Mouse (Mus musculus) leukemia stem cell, adult 10-12 weeks (primary cell): ENCODE data around the gene Yif1a. TPM values are rescaled to one million over a fixed set of nuclear protein-coding genes. Genes with fewer than 3 reads are reported as not detected.

Experiments used
- polyA plus RNA-seq: library from polyadenylated mRNA; stranded (reverse); fragments of >175 nt; gene quantifications from 2 replicates; pipeline ENCODE4 v1.2.3, GENCODE M21; 2012; ENCODE audit warnings: low replicate concordance

Gene Yif1a
- 12.3 and 39.3 TPM in 2 replicates for polyA plus RNA-seq

DNA sequence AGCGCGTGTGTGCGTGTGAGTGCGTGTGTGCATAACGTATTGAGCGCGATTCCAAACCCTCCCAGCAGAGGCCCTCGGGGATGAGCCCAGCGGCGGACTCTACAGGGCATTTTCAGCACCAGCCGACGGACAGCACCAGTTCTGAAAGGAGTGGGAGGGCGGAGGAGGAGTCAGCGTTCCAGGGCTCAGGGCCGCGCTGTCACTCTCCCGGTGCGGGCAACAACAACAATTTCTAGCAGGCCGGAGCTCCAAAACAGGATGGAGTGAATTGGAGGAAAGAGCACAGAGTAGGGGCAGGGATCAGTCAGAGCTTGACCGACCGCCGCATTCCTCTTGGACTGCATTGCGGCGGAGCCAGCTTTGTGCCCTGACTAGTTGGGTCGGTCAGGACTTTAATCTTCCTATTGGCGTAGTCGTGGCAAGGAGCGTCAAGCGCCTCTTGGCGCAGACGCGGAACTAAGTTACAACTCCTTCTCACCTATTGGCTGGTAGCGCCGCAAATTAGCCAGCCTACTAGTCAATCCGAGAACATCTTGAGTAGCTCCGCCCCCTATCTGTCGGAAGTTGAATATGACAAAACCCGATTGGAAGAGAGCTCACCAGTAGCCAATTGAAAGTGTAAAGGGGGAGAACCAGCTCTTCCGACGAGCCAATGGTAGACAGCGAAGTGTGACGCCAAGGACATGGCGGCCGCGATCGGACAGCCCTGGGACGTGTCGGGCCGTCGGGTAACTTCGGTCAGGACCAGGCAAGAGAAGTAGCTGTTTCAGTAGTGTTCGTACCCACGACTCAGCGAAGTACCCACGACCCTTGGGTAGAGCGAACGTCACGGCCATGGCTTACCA is at the start of gene Yif1a:
Yif1a (plus strand) TSS at position 655 of the 845 bp plus-strand sequence.

GRCm38 (mm10) chr19:5038709-5039156 is 49.6 kb upstream of the Yif1a start, which contains the start of the genes B4gat1 and AC124502.3:
B4gat1 (plus strand) TSS chr19:5038826.
AC124502.3 (plus strand) TSS chr19:5038891.

DNA sequence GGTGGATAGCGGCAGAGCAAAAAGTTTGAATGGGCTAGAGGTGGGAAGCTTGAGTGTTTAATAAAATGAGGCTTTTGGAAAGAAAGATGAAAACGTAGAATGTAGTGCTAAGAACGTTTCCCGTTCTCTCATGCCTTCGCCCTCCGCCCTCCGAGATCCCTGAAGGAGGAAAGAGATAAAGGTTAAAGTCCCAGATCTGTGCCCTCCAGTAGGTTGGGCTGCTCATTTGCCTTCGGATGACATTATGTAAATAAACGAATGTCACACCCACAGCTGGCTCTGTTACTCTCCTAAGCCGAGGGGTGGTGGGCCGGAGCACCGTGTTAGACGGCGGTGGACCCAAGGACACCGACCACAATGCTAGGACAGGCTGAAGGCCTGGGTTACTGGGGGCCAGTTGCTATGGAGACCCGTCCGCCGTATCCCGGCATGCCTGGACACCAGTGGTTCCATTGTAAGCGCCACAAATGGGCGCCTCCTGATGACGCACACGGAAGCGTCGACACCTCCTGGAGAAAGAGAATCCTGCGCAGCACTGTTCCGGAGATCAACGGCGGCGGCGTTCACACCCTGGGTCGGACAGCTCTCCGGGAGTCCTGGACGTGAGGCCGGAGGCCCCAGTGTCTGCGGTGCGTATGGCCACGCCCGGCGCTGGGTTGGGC is 47.3 kb upstream of the Yif1a start, which contains the start of gene Brms1:
Brms1 (plus strand) TSS at position 493 of the 662 bp plus-strand sequence.

GRCm38 (mm10) chr19:5050047-5050905 is 38.1 kb upstream of the Yif1a start, which contains the start of gene Rin1:
Rin1 (plus strand) TSS chr19:5050481.

DNA sequence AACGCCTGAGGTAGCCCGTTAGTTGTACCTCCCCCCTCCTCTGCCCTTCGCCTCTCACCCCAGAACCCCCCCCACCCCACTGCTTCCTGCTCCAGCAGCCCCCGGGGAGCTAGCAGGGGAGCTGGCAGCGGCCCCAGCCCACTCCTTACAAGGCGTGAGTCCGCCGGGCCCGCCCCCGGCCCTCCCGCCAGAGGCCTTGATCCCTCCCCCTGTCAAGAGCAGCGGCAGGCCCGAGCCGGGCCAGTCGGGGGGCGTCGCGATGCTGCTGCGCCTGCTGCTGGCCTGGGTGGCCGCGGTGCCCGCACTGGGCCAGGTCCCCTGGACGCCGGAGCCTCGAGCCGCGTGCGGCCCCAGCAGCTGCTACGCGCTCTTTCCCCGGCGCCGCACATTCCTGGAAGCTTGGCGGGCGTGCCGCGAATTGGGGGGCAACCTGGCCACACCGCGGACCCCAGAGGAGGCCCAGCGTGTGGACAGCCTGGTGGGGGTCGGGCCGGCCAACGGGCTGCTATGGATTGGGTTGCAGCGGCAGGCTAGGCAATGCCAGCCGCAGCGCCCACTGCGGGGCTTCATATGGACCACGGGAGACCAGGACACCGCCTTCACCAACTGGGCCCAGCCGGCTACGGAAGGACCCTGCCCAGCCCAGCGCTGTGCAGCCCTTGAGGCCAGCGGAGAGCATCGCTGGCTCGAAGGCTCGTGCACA is 20.3 kb upstream of the Yif1a start, which contains the start of gene Cd248:
Cd248 (plus strand) TSS at position 212 of the 703 bp plus-strand sequence.

DNA sequence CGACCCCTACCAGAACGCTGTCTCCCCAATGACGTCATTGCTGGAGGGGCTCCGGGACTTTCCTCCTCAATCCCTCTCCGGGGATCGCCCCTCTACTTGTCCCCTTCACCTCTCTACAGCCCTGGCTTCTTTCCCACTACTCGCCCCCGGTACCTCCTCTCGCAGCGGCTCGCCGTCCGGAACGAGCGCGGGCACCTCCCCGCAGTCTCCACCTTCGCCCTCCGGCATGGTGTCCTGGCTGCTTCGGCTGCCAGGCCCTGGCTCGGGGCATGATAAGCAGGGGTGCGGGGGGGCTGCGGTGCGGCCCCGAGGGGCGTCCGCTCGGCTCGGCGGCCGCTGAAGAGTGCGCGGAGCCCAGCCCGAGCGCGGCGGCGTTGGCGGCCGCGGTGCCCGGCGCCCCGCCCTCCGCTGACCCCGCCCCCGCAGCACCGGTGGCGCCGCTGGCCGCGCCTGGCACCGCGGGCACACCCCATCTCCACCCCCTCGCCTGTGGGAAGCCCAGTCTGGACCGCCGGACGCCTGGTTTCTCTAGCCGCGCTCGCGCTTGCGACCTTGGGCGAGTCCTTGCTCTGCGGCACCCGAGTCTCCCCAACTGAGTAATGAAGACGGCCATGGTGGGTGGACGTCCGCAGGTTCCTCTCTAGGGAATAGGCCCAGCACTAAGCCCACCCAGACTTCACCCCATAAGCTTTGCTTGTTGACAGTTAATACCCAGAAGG is 3.0 kb upstream of the Yif1a start, which contains the start of gene Tmem151a:
Tmem151a (minus strand) TSS at position 387 of the 719 bp plus-strand sequence.

GRCm38 (mm10) chr19:5098363-5099143 is 10.2 kb downstream of the Yif1a start, which contains the start of gene Cnih2:
Cnih2 (minus strand) TSS chr19:5098521.

DNA sequence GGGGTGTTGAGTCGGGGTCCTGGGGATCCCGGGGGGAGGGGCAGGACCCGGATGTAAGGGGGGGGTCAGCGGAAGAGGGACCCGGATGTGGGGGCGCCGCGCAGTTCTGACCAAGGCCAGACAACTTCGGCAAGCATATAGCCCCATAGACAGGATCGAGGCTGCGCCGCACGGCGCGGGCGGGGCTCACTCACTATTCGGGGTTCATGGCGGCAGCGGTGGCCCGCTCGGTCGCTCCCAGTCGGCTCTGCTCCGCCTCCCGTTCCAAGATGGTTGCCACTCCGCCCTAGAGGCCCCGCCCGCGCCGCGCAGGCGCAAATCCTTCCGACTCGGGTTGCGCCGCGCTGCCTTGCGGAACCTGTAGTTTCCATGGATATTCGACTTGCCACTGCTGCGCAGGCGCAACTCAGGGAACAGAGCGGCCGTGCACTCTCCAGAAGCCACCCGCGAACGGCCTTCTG is 18.4 kb downstream of the Yif1a start, which contains the start of gene Rab1b:
Rab1b (minus strand) TSS at position 342 of the 461 bp plus-strand sequence.

DNA sequence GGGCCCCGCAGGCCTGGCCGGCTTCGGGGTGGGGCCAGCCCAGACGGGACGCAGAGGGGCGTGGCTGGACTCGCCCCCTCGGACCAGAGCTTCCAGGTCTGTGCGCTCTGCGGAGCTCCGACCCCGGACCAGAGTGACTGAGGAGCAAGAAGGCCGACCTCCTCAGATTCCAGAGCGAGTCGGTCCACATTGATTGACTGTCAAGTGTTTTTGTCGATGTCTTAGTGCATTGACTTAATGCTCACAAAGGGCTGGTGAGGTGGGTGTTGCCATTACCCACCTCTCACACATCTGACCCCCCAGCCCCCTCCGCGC is 30.0 kb downstream of the Yif1a start, which contains the start of gene Klc2:
Klc2 (minus strand) TSS at position 177 of the 315 bp plus-strand sequence.

Other genes with a start within 250 kb of the Yif1a start
- gene Ccs, start 249.2 kb upstream of the Yif1a start, polyA plus RNA-seq, result 21.4 and 110 TPM in 2 replicates
- not detected in 2 replicates for gene Ccdc87, start 249.2 kb upstream of the Yif1a start, polyA plus RNA-seq
- 17.8 and 31.5 TPM in 2 replicates for gene Ctsf, start 233.4 kb upstream of the Yif1a start, polyA plus RNA-seq
- gene Actn3, start 210.6 kb upstream of the Yif1a start, polyA plus RNA-seq, result 0.37 and 0.66 TPM in 2 replicates
- gene Zdhhc24, start 209.9 kb upstream of the Yif1a start, polyA plus RNA-seq, result 5.1 and 6.1 TPM in 2 replicates
- 4.4 and 8.3 TPM in 2 replicates for gene Bbs1, start 181.9 kb upstream of the Yif1a start, polyA plus RNA-seq
- gene Dpp3, start 160.3 kb upstream of the Yif1a start, polyA plus RNA-seq, result 49.7 and 54.1 TPM in 2 replicates
- gene Peli3, start 145.4 kb upstream of the Yif1a start, polyA plus RNA-seq, result 0.11 and 0.36 TPM in 2 replicates
- 41.9 and 74.6 TPM in 2 replicates for gene Mrpl11, start 126.4 kb upstream of the Yif1a start, polyA plus RNA-seq
- 0.14 and 0.37 TPM in 2 replicates for gene Npas4, start 98.2 kb upstream of the Yif1a start, polyA plus RNA-seq
- gene Slc29a2, start 64.7 kb upstream of the Yif1a start, polyA plus RNA-seq, result 3.2 and 6.6 TPM in 2 replicates
- gene B4gat1, start 49.7 kb upstream of the Yif1a start, polyA plus RNA-seq, result 6.5 TPM in 2 replicates
- gene AC124502.3, start 49.6 kb upstream of the Yif1a start, polyA plus RNA-seq, result not detected in 2 replicates
- gene Brms1, start 47.2 kb upstream of the Yif1a start, polyA plus RNA-seq, result 29.9 and 97.0 TPM in 2 replicates
- gene Rin1, start 38.1 kb upstream of the Yif1a start, polyA plus RNA-seq, result 0.43 and 0.90 TPM in 2 replicates
- gene Cd248, start 20.5 kb upstream of the Yif1a start, polyA plus RNA-seq, result 4.3 and 7.0 TPM in 2 replicates
- 0.09 and 1.3 TPM in 2 replicates for gene Tmem151a, start 3.0 kb upstream of the Yif1a start, polyA plus RNA-seq
- 2.3 and 6.4 TPM in 2 replicates for gene Cnih2, start 10.0 kb downstream of the Yif1a start, polyA plus RNA-seq
- gene Rab1b, start 18.5 kb downstream of the Yif1a start, polyA plus RNA-seq, result 269 and 344 TPM in 2 replicates
- 18.0 and 32.6 TPM in 2 replicates for gene Klc2, start 30.0 kb downstream of the Yif1a start, polyA plus RNA-seq
- 116 and 125 TPM in 2 replicates for gene Pacs1, start 184.6 kb downstream of the Yif1a start, polyA plus RNA-seq
- gene Sf3b2, start 206.9 kb downstream of the Yif1a start, polyA plus RNA-seq, result 314 and 709 TPM in 2 replicates
- 0.16 and 0.23 TPM in 2 replicates for gene Gal3st3, start 209.8 kb downstream of the Yif1a start, polyA plus RNA-seq
- gene Catsper1, start 247.2 kb downstream of the Yif1a start, polyA plus RNA-seq, result not detected in 2 replicates